Mouse (Mus musculus): ENCODE measurements around the gene Inpp4a.

DNA sequence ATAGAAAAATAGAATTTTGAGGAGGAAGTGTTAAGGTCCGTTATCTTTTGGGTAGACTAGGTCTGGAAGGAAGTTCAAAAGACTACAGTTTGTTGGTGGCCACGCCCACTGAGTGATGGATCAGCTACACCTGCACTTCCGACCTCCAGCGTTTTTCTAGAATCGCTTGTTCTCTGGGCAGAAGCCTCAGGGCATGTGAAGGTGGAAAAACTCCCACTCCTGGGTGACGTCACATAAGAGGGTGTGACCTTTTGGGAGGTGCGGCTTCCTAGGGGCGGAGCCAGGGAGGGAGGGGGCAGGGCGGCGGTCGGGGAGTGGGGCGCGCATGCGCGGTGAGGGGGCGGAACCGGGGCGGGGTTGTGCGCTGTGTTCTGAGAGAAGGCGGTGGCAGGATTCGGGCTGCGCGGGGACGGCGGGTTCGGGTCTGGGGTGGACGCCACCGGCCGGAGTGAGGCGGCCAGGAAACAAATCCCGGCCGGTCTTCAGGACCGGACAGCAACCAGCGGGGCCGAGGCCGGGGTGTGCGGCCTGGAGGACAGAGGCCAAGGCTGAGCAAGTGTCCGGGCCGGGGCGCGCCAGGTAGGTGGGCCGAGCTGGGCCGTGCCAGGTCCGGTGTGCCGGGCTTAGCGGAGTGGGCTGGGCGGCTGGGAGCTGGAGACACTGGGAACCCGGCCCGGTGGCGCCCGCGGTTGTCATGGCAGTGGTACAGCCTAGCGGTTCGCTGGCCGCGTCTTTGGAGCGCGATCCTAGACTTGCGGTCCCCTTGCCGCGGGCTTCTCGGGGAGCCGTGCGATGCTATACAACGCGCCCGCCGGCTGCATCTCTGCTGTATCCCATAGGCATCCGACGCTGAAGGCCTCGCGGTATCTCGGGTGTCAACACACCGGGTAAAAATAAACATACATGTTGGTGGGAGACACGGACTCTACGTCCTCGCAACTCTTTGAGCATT is at the start of gene Inpp4a:
- peak; percentile 77 for TF ChIP-seq POLR2A (IDR thresholded peaks at IDR 0.05; ENCODE audit: extremely low read depth, insufficient read depth, low read length)
- TF ChIP-seq CTCF (IDR thresholded peaks at IDR 0.05; ENCODE audit: extremely low read depth, insufficient read depth, low read length), result no peak
